Mouse (Mus musculus): Measurements from ENCODE around the gene Abhd14a. TPM values are rescaled to one million over a fixed set of nuclear protein-coding genes. Genes with fewer than 3 reads are reported as not detected.

The Abhd14a gene
- total and polyA plus RNA-seq, 3 experiments, result 22.8 to 48.7 TPM; not detected in 1

GRCm38 (mm10) chr9:106457920-106458319 is 10.4 kb upstream of the Abhd14a start:
- Histone ChIP-seq H3K9ac (ENCODE audit: control insufficient read depth, low read depth, low read length, poor library complexity, severe bottlenecking) (no peak overlapping the region), H3K36me3 (ENCODE audit: control insufficient read depth in 1 of 2, insufficient read depth in 2 of 2, low read length in 2 of 2) (peaks cover 0 to under 1% of the 10 kb centered on the region in 2 experiments; a peak in 2 of 4 replicates), H3K9me3 (replicated peaks; ENCODE audit: insufficient read depth, low read length) (no peaks in the 10 kb centered on the region), H3K27me3 (ENCODE audit: control insufficient read depth in 1 of 2, insufficient read depth in 2 of 2, low read length in 2 of 2) (no peaks in the 10 kb centered on the region), H3K4me3 (ENCODE audit: control insufficient read depth in 1 of 2, insufficient read depth in 1 of 2, low read depth in 2 of 2, low read length in 2 of 2) (no peak overlapping the region), H3K27ac (ENCODE audit: control insufficient read depth, low read depth, low read length) (no peak overlapping the region), H3K4me1 (ENCODE audit: control insufficient read depth in 1 of 2, insufficient read depth in 2 of 2, low read length in 2 of 2) (peaks cover 0 to 2% of the 10 kb centered on the region in 2 experiments; a peak in 2 of 4 replicates), H3K79me2 (ENCODE audit: control insufficient read depth, insufficient read depth, low read length, poor library complexity) (no peaks in the 10 kb centered on the region; the same call in 1 of the 2 replicates)
- TF ChIP-seq SMC3 (IDR thresholded peaks at IDR 0.05; ENCODE audit: low read depth, low read length), result no peak
- TF ChIP-seq ZMIZ1 (IDR thresholded peaks at IDR 0.05; ENCODE audit: low read depth, low read length), result no peak
- no peak for TF ChIP-seq KAT2A (conservative IDR thresholded peaks at IDR 0.05; ENCODE audit: low read depth, low read length)
- no peak for TF ChIP-seq ZKSCAN1 (IDR thresholded peaks at IDR 0.05; ENCODE audit: low read depth, low read length)
- TF ChIP-seq POLR2A (IDR thresholded peaks at IDR 0.05; ENCODE audit: control insufficient read depth in 1 of 2, insufficient read depth in 1 of 2, low read depth in 1 of 2, low read length in 2 of 2, poor library complexity in 1 of 2), result no peak
- TF ChIP-seq EP300 (IDR thresholded peaks at IDR 0.05; ENCODE audit: low read depth in 1 of 2, low read length in 2 of 2), result no peak
- no peak for TF ChIP-seq NRF1 (IDR thresholded peaks at IDR 0.05; ENCODE audit: insufficient read depth, low read depth, low read length, poor library complexity, severe bottlenecking)
- no peak for TF ChIP-seq MXI1 (IDR thresholded peaks at IDR 0.05; ENCODE audit: low read depth, low read length)
- TF ChIP-seq POLR2AphosphoS5 (IDR thresholded peaks at IDR 0.05; ENCODE audit: borderline replicate concordance, low read depth, low read length), result no peak
- TF ChIP-seq CHD2 (IDR thresholded peaks at IDR 0.05; ENCODE audit: low read length), result no peak
- no peak for TF ChIP-seq MEF2A (IDR thresholded peaks at IDR 0.05; ENCODE audit: extremely low read depth, insufficient replicate concordance, low read depth, low read length, poor library complexity, severe bottlenecking)
- no peak for TF ChIP-seq SIN3A (IDR thresholded peaks at IDR 0.05; ENCODE audit: low read length)
- no peak for TF ChIP-seq GABPA (IDR thresholded peaks at IDR 0.05; ENCODE audit: low read depth, low read length)
- no peak for TF ChIP-seq BHLHE40 (IDR thresholded peaks at IDR 0.05; ENCODE audit: borderline replicate concordance, low read depth, low read length)
- no peak for TF ChIP-seq JUND (IDR thresholded peaks at IDR 0.05; ENCODE audit: low read depth, low read length)
- TF ChIP-seq HCFC1 (IDR thresholded peaks at IDR 0.05; ENCODE audit: low read depth, low read length), result no peak
- DNase-seq (ENCODE audit: low read depth, low spot score), result no peak

- Histone ChIP-seq H3K9ac (ENCODE audit: control insufficient read depth, low read depth, low read length, poor library complexity, severe bottlenecking) (no peak overlapping the region), H3K9me3 (replicated peaks; ENCODE audit: insufficient read depth, low read length) (no peaks in the 10 kb centered on the region), H3K27ac (ENCODE audit: control insufficient read depth, low read depth, low read length) (no peak overlapping the region), H3K4me3 (ENCODE audit: control insufficient read depth in 1 of 2, insufficient read depth in 1 of 2, low read depth in 2 of 2, low read length in 2 of 2) (no peak overlapping the region), H3K4me1 (ENCODE audit: control insufficient read depth in 1 of 2, insufficient read depth in 2 of 2, low read length in 2 of 2) (peaks cover 0 to 3% of the 10 kb centered on the region in 2 experiments; a peak in 2 of 4 replicates), H3K27me3 (ENCODE audit: control insufficient read depth in 1 of 2, insufficient read depth in 2 of 2, low read length in 2 of 2) (no peaks in the 10 kb centered on the region), H3K79me2 (ENCODE audit: control insufficient read depth, insufficient read depth, low read length, poor library complexity) (no peaks in the 10 kb centered on the region; the same call in 1 of the 2 replicates), H3K36me3 (ENCODE audit: control insufficient read depth in 1 of 2, insufficient read depth in 2 of 2, low read length in 2 of 2) (peaks cover 0 to 2% of the 10 kb centered on the region in 2 experiments; a peak in 2 of 4 replicates)
- no peak for DNase-seq (ENCODE audit: low read depth, low spot score)
- TF ChIP-seq POLR2AphosphoS5 (IDR thresholded peaks at IDR 0.05; ENCODE audit: borderline replicate concordance, low read depth, low read length) (no peak), GATA1 (IDR thresholded peaks at IDR 0.05; ENCODE audit: low read depth, low read length) (no peak), MEF2A (IDR thresholded peaks at IDR 0.05; ENCODE audit: extremely low read depth, insufficient replicate concordance, low read depth, low read length, poor library complexity, severe bottlenecking) (no peak), TBP (IDR thresholded peaks at IDR 0.05; ENCODE audit: low read depth, low read length) (no peak), ZMIZ1 (IDR thresholded peaks at IDR 0.05; ENCODE audit: low read depth, low read length) (no peak), RCOR1 (IDR thresholded peaks at IDR 0.05; ENCODE audit: low read depth, low read length) (no peak), POLR2AphosphoS2 (IDR thresholded peaks at IDR 0.05; ENCODE audit: low read length) (no peak), MYC (IDR thresholded peaks at IDR 0.05; ENCODE audit: low read depth, low read length) (no peak), ETS1 (IDR thresholded peaks at IDR 0.05; ENCODE audit: low read depth, low read length) (no peak), MAFK (IDR thresholded peaks at IDR 0.05; ENCODE audit: borderline replicate concordance, low read depth, low read length) (no peak), SMC3 (IDR thresholded peaks at IDR 0.05; ENCODE audit: low read depth, low read length) (no peak), TAL1 (IDR thresholded peaks at IDR 0.05; ENCODE audit: low read length) (no peak), ZKSCAN1 (IDR thresholded peaks at IDR 0.05; ENCODE audit: low read depth, low read length) (no peak), CHD1 (IDR thresholded peaks at IDR 0.05; ENCODE audit: low read depth, low read length) (no peak), SIN3A (IDR thresholded peaks at IDR 0.05; ENCODE audit: low read length) (no peak), MAZ (IDR thresholded peaks at IDR 0.05; ENCODE audit: low read depth, low read length) (no peak), CHD2 (IDR thresholded peaks at IDR 0.05; ENCODE audit: low read length) (no peak), JUND (IDR thresholded peaks at IDR 0.05; ENCODE audit: low read depth, low read length) (no peak)
Measured at GRCm38 (mm10) chr9:106457163-106457559, 9.7 kb upstream of the Abhd14a start.

Data from MEL (cell line).